Mouse (Mus musculus): ENCODE measurements at regions not wholly inside any gene's neighbourhood (a gene's known extent, or its start where the extent isn't known, plus 50 kb on each side); places are given as distances from the start of the nearest gene placed in this dataset.

DNA sequence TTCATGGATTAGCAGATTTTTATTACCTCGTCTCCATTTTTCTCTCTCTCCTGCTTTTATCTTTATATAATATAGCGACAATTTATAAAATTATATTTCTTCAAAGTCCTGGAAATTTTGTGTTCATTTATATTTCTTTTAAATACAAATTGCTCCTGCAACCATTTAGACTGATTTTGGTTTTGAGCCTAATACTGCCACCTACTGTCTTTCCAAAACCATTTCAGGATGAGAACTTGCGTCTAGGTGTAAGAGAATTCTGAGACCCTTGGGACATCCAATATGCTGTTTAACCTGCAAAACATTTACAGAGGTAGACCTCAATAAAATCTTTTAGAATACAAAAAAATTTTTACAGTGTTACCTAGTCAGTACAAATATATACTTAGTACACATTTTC lies 158.1 kb downstream of the Gm6377 start:
- Histone ChIP-seq H3K9me3 (ENCODE audit: control insufficient read depth, low read length) (no peaks in the 10 kb centered on the region), H3K4me1 (replicated peaks; ENCODE audit: control insufficient read depth, insufficient read depth, low read length) (no peaks in the 10 kb centered on the region), H3K27ac (no peak overlapping the region), H3K4me3 (replicated peaks; ENCODE audit: low read length) (no peak overlapping the region), H3K36me3 (replicated peaks; ENCODE audit: control insufficient read depth, insufficient read depth) (no peaks in the 10 kb centered on the region), H3K4me2 (replicated peaks) (no peak overlapping the region), H3K27me3 (ENCODE audit: control insufficient read depth, insufficient read depth, low read length) (no peaks in the 10 kb centered on the region), H3K9ac (no peak overlapping the region)
- WGBS = 41% methylated on average over 3 of the region's 3 CpGs
- no peak for ATAC-seq (ENCODE audit: low FRiP score)
- peak; percentile 29 for DNase-seq (ENCODE audit: low spot score)

DNA sequence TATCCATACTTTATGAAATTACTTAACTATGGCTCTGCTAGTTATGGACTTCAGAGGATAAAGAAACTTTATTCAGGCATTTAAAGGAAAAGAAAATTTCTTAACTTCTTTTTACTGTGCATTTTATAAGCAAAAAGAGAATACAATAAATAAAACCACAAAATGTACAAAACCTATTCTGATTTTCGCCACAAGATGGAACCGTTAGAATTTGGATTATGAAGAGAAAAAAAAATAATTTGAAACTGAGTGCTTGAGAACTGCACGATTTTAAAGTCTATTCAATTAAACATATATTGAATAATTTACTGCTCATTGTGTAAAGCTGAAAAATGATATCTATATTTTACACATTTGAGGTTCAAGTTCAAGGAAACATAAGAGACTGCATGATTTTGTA lies 196.4 kb downstream of the Gm6377 start:
- Histone ChIP-seq H3K36me3 (replicated peaks; ENCODE audit: control insufficient read depth, insufficient read depth) (no peaks in the 10 kb centered on the region), H3K9me3 (ENCODE audit: control insufficient read depth, low read length) (0 out of 2 replicates have a peak, but pooled peaks cover 3% of the 10 kb centered on the region), H3K4me1 (replicated peaks; ENCODE audit: control insufficient read depth, insufficient read depth, low read length) (no peaks in the 10 kb centered on the region), H3K9ac (no peak overlapping the region), H3K4me3 (replicated peaks; ENCODE audit: low read length) (no peak overlapping the region), H3K4me2 (replicated peaks) (no peak overlapping the region), H3K27ac (no peak overlapping the region), H3K27me3 (ENCODE audit: control insufficient read depth, insufficient read depth, low read length) (no peaks in the 10 kb centered on the region)
- DNase-seq (ENCODE audit: low spot score) (peak; percentile 53), ATAC-seq (ENCODE audit: low FRiP score) (no peak)
- WGBS = 64% methylated on average over 3 of the region's 3 CpGs

DNA sequence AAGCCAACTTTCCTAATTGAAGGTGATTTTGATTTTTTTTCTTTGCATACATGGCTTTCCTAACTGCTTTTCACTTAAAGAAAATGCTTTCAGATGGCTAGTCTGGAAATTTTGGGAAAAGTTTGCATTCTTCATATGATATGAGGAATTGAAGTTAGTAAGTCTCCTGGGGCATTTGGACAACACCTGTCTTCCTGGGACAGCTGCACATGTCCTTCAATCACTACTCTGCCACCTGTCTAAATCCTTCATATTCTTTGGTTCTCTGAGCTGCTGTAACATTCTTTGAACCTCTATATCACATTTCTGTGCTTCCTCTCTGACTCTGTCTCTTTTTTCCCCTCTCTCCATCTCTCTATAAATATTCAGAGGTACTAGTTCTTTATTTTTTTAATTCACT lies 246.4 kb downstream of the Gm6377 start:
- Histone ChIP-seq H3K4me1 (replicated peaks; ENCODE audit: control insufficient read depth, insufficient read depth, low read length) (no peaks in the 10 kb centered on the region), H3K9me3 (ENCODE audit: control insufficient read depth, low read length) (no peaks in the 10 kb centered on the region), H3K9ac (no peak overlapping the region), H3K4me3 (replicated peaks; ENCODE audit: low read length) (no peak overlapping the region), H3K27ac (no peak overlapping the region), H3K27me3 (ENCODE audit: control insufficient read depth, insufficient read depth, low read length) (no peaks in the 10 kb centered on the region), H3K36me3 (replicated peaks; ENCODE audit: control insufficient read depth, insufficient read depth) (no peaks in the 10 kb centered on the region), H3K4me2 (replicated peaks) (no peak overlapping the region)
- ATAC-seq (ENCODE audit: low FRiP score) (no peak), DNase-seq (ENCODE audit: low spot score) (no peak)

Data from hindbrain, embryonic 14.5 days (tissue).